Mouse (Mus musculus): Measurements from ENCODE around the gene Mzf1. TPM values are rescaled to one million over a fixed set of nuclear protein-coding genes. Genes with fewer than 3 reads are reported as not detected.
"Not testable (repeated sequence)": the region's sequence is repeated elsewhere in the genome, so short reads cannot be mapped to it uniquely, and the experiment has no call there.

The Mzf1 gene
- 6.1 and 7.6 TPM in 2 replicates for polyA plus RNA-seq (2014; fragmentation: Nextera tagmentation; extraction: Ambion mirVana)

DNA sequence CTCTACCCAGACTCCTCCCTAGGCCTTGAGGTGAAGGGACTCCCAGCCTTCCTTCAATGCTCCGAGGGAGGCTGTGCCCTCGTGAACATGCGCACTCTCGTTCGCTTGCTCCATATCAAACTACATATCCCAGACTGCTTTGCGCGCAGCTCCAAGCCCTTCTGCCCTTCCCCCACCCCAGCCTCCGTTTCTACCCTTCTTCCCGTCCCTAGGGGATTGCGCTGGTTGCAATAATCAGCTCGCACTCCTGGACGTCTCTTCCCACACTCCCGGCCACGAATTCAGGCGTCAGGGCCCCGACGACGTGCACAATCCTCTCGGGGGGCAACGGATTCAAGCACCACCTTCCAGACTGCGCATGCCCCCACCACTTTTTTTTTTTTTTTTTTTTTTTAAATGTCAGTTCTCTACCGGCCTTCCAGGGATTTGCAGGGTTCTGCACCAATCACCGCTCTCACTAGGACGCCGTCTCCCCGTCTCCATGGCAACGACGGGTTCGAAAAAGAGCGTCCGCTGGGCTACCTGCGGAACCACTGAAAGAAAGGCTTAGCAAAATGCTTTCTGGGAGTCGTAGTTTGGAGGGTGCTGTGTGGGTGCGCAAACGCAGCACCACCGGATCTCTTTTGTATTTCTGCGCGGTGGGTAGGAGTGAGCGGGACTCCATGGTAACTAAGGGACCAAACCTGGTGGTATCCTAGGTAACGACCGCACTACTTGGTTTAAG, at the start of gene Mzf1:
Gene Mzf1 (minus strand): TSS at position 478 of the 724 bp plus-strand sequence.
- peak; percentile 100 for DNase-seq
- H3K4me3 ChIP-seq (replicated peaks; ENCODE audit: low read depth, low read length): peak within 1 kb of the TSS; percentile 54
- H3K4me1 ChIP-seq (ENCODE audit: control insufficient read depth, insufficient read depth, low read length): no peaks in the 10 kb centered on the region; the same call in 1 of the 2 replicates
- peak within 1 kb of the TSS; percentile 97 for H3K27ac ChIP-seq (replicated peaks; ENCODE audit: low read depth, low read length)
- peak within 1 kb of the TSS; percentile 61 for H3K4me2 ChIP-seq (ENCODE audit: low read length)
- no peaks in the 10 kb centered on the region for H3K9me3 ChIP-seq (ENCODE audit: control insufficient read depth, low read length)
- ATAC-seq (ENCODE audit: low FRiP score, low TSS enrichment): peak; percentile 95
- H3K27me3 ChIP-seq (ENCODE audit: control insufficient read depth, insufficient read depth, low read length): no peaks in the 10 kb centered on the region
- under 1% methylated on average over 41 of the region's 41 CpGs for WGBS
- peak within 1 kb of the TSS; percentile 63; the same call in 1 of the 2 replicates for H3K9ac ChIP-seq (replicated peaks; ENCODE audit: low read length)
- H3K36me3 ChIP-seq (ENCODE audit: control insufficient read depth, insufficient read depth, low read length): no peaks in the 10 kb centered on the region

DNA sequence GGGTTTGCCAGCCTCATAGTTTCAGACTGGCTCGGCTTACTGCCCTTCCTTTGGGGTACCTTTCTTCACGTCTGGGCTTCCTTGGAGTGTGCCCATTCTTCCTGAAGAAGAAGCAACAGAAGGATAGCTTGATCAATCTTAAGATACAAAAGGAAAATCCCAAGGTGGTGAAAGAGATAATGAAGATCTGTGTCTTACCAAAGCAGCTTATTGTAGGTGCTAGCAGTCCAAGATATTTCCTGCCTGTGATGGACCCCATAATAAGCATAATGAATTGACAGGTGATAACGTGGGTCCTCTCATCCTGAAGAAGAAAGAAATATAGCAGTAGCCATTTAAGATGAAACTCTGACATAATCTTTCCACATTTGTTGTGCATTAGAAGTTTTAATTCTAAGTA, 40.5 kb upstream of the Mzf1 start, which contains the start of gene Vmn1r85:
Gene Vmn1r85 (minus strand): TSS at position 101 of the 400 bp plus-strand sequence.
- DNase-seq (no peak), ATAC-seq (ENCODE audit: low FRiP score, low TSS enrichment) (no peak)
- Histone ChIP-seq H3K4me3 (replicated peaks; ENCODE audit: low read depth, low read length) (no peak within 1 kb of the TSS), H3K27me3 (ENCODE audit: control insufficient read depth, insufficient read depth, low read length) (no peaks in the 10 kb centered on the region), H3K4me1 (ENCODE audit: control insufficient read depth, insufficient read depth, low read length) (no peaks in the 10 kb centered on the region), H3K9ac (replicated peaks; ENCODE audit: low read length) (no peak within 1 kb of the TSS), H3K27ac (replicated peaks; ENCODE audit: low read depth, low read length) (no peak within 1 kb of the TSS), H3K36me3 (ENCODE audit: control insufficient read depth, insufficient read depth, low read length) (no peaks in the 10 kb centered on the region), H3K9me3 (ENCODE audit: control insufficient read depth, low read length) (no peaks in the 10 kb centered on the region), H3K4me2 (ENCODE audit: low read length) (no peak within 1 kb of the TSS)
- WGBS: 67% methylated on average over 3 of the region's 3 CpGs

DNA sequence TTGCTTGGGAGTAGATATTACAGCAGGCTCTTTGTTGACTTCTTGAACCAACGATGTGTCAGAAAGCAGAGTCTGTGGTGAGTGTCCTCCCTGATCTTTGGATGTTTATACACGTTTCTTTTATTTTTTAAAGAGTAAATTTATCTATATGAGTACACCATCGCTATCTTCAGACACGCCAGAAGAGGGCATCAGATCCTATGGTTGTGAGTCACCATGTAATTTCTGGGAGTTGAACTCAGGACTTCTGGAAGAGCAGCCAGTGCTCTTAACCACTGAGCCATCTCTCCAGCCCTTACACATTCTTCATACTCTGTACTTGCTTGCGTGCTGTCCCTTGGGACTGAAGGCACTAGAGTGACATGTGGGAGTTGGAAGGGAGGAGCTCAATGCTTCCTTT, 17.7 kb upstream of the Mzf1 start:
- WGBS: 57% methylated on average over 5 of the region's 5 CpGs
- Histone ChIP-seq H3K27ac (replicated peaks; ENCODE audit: low read depth, low read length) (no peak overlapping the region), H3K27me3 (ENCODE audit: control insufficient read depth, insufficient read depth, low read length) (no peaks in the 10 kb centered on the region), H3K9ac (replicated peaks; ENCODE audit: low read length) (no peak overlapping the region), H3K36me3 (ENCODE audit: control insufficient read depth, insufficient read depth, low read length) (no peaks in the 10 kb centered on the region), H3K9me3 (ENCODE audit: control insufficient read depth, low read length) (no peaks in the 10 kb centered on the region), H3K4me3 (replicated peaks; ENCODE audit: low read depth, low read length) (no peak overlapping the region), H3K4me2 (ENCODE audit: low read length) (no peak overlapping the region), H3K4me1 (ENCODE audit: control insufficient read depth, insufficient read depth, low read length) (no peaks in the 10 kb centered on the region)
- DNase-seq (no peak), ATAC-seq (ENCODE audit: low FRiP score, low TSS enrichment) (no peak)

DNA sequence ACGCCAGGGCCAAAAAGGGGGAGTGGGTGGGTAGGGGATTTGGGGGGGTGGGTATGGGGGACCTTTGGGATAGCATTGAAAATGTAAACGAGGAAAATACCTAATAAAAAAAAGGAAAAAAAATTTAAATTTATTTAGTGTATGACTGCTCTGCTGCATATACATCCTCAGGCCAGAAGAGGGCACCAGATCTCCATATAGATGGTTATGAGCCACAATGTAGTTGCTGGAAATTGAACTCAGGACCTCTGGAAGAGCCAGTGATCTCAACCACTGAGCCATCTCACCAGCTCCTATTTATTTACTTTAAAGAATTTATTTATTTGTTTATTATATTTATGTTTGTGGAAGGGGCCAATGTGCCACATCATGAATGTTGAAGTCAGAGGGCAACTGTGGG, 8.8 kb upstream of the Mzf1 start:
- not testable (repeated sequence) for H3K27me3 ChIP-seq (ENCODE audit: control insufficient read depth, insufficient read depth, low read length); H3K4me2 ChIP-seq (ENCODE audit: low read length); H3K36me3 ChIP-seq (ENCODE audit: control insufficient read depth, insufficient read depth, low read length); ATAC-seq (ENCODE audit: low FRiP score, low TSS enrichment); H3K4me3 ChIP-seq (replicated peaks; ENCODE audit: low read depth, low read length); H3K9ac ChIP-seq (replicated peaks; ENCODE audit: low read length); H3K9me3 ChIP-seq (ENCODE audit: control insufficient read depth, low read length); H3K4me1 ChIP-seq (ENCODE audit: control insufficient read depth, insufficient read depth, low read length); H3K27ac ChIP-seq (replicated peaks; ENCODE audit: low read depth, low read length)
- 56% methylated on average over 2 of the region's 2 CpGs for WGBS
- peak; percentile 23 for DNase-seq

DNA sequence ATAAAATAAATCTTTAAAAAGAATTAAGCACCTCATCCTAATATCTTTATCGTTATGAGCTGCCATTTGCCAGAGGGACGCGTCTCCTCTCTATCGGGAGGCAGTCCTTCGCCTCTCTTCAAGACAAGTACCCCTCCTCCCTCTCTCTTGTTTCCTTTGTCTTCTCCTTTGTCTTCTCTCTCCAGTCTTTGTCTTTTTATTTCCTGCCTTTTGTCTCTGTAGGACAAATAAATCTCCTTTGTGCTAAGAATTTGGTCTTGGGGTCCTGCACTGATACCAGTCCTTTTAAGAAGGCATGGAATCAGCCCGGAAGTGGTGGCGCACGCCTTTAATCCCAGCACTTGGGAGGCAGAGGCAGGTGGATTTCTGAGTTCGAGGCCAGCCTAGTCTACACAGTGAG, 5.0 kb upstream of the Mzf1 start:
- 86% methylated on average over 9 of the region's 9 CpGs for WGBS
- ATAC-seq (ENCODE audit: low FRiP score, low TSS enrichment) (no peak), DNase-seq (no peak)
- Histone ChIP-seq H3K9ac (replicated peaks; ENCODE audit: low read length) (no peak overlapping the region), H3K4me3 (replicated peaks; ENCODE audit: low read depth, low read length) (no peak overlapping the region), H3K4me1 (ENCODE audit: control insufficient read depth, insufficient read depth, low read length) (no peaks in the 10 kb centered on the region), H3K4me2 (ENCODE audit: low read length) (no peak overlapping the region), H3K36me3 (ENCODE audit: control insufficient read depth, insufficient read depth, low read length) (no peaks in the 10 kb centered on the region), H3K27ac (replicated peaks; ENCODE audit: low read depth, low read length) (no peak overlapping the region), H3K27me3 (ENCODE audit: control insufficient read depth, insufficient read depth, low read length) (no peaks in the 10 kb centered on the region), H3K9me3 (ENCODE audit: control insufficient read depth, low read length) (no peaks in the 10 kb centered on the region)

DNA sequence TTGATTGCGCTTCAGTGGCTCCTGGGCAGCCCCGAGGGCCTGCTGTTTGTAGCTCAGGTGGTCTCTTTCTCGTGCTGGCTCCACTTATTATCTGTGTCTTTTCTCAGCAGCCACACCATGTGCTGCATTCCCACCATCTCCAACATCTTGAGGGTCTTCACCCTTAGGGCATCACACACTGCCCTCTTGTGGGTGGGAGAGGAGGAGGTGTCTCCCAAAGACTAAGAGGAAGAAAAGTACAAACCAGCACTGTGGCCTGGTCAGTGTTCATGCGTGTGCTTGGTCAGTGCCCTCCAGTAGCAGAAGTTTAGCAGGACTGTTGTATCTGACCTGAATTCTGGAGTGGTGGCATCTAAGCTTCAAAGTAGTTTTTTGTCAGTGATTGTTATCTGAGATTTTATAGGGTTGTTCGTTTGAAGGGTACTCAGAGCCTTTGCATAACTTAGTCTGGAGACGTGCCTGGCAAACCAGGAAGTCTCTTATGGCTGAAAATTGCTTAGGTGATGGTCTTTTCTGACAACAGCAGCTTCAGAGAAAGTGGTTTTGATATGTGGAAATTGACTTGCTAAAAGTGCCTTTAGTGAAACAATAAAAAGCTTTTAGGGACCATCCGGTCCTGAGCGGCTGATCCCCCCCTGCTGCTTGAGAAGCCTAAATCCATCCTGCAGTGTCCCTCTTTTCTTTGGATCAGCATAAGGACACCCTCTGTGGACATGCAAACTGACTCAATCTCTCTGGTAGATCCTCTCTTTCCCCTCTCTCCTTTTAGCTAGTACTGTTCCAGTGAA, 2.5 kb upstream of the Mzf1 start:
- Histone ChIP-seq H3K9ac (replicated peaks; ENCODE audit: low read length) (no peak overlapping the region), H3K36me3 (ENCODE audit: control insufficient read depth, insufficient read depth, low read length) (no peaks in the 10 kb centered on the region), H3K4me3 (replicated peaks; ENCODE audit: low read depth, low read length) (no peak overlapping the region), H3K4me1 (ENCODE audit: control insufficient read depth, insufficient read depth, low read length) (no peaks in the 10 kb centered on the region; the same call in 1 of the 2 replicates), H3K9me3 (ENCODE audit: control insufficient read depth, low read length) (no peaks in the 10 kb centered on the region), H3K27me3 (ENCODE audit: control insufficient read depth, insufficient read depth, low read length) (no peaks in the 10 kb centered on the region), H3K27ac (replicated peaks; ENCODE audit: low read depth, low read length) (no peak overlapping the region), H3K4me2 (ENCODE audit: low read length) (no peak overlapping the region)
- ATAC-seq (ENCODE audit: low FRiP score, low TSS enrichment) (no peak), DNase-seq (no peak)
- WGBS: 56% methylated on average over 8 of the region's 8 CpGs

DNA sequence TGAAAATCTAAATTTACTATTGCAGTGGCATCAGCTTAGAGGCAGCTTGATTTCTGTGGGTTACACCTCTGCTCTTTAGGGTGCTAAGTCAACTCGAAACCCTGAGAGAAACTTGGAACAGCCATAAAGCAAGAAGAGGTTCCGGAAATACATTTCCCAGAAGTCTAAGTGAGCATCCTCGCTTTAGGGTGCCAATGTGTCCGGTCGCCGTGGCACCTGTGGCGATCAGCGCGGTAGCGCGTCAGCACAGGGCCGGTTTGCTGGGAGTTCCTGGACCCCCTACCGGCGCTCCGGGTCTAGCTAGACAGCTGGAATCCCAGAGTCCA, 640 bp downstream of the Mzf1 start:
- Histone ChIP-seq H3K27ac (replicated peaks; ENCODE audit: low read depth, low read length) (peak overlapping the region; percentile 97), H3K9ac (replicated peaks; ENCODE audit: low read length) (peak overlapping the region; percentile 63; the same call in 1 of the 2 replicates), H3K27me3 (ENCODE audit: control insufficient read depth, insufficient read depth, low read length) (no peaks in the 10 kb centered on the region), H3K36me3 (ENCODE audit: control insufficient read depth, insufficient read depth, low read length) (no peaks in the 10 kb centered on the region), H3K4me2 (ENCODE audit: low read length) (peak overlapping the region; percentile 55), H3K4me1 (ENCODE audit: control insufficient read depth, insufficient read depth, low read length) (no peaks in the 10 kb centered on the region; the same call in 1 of the 2 replicates), H3K4me3 (replicated peaks; ENCODE audit: low read depth, low read length) (peak overlapping the region; percentile 54), H3K9me3 (ENCODE audit: control insufficient read depth, low read length) (no peaks in the 10 kb centered on the region)
- ATAC-seq (ENCODE audit: low FRiP score, low TSS enrichment) (no peak), DNase-seq (no peak)
- WGBS: 2% methylated on average over 15 of the region's 15 CpGs

DNA sequence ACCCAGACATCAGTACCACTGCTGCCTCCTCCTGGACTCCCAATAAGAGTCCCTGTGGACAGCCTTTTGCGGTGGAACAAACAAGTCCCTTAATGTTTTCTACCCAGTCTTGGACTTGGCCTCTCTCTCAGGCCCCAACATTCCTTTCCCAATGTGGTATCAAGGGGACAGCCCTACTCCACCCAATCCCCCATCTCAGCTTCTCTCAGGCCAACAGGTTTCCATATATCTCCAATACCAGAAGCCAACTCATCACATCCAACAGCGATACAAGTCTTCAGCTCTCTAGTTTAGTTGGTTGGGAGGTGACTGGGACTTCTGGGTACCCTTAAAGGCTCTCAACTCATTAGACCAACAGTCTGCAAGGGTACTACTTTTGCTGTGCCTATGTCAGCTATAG, 1.1 kb downstream of the Mzf1 start:
- H3K4me3 ChIP-seq (replicated peaks; ENCODE audit: low read depth, low read length): peak overlapping the region; percentile 54
- H3K9ac ChIP-seq (replicated peaks; ENCODE audit: low read length): peak overlapping the region; percentile 63; the same call in 1 of the 2 replicates
- peak overlapping the region; percentile 97 for H3K27ac ChIP-seq (replicated peaks; ENCODE audit: low read depth, low read length)
- no peaks in the 10 kb centered on the region for H3K27me3 ChIP-seq (ENCODE audit: control insufficient read depth, insufficient read depth, low read length)
- H3K4me1 ChIP-seq (ENCODE audit: control insufficient read depth, insufficient read depth, low read length): no peaks in the 10 kb centered on the region; the same call in 1 of the 2 replicates
- H3K4me2 ChIP-seq (ENCODE audit: low read length): peak overlapping the region; percentile 55
- no peak for DNase-seq
- H3K9me3 ChIP-seq (ENCODE audit: control insufficient read depth, low read length): no peaks in the 10 kb centered on the region
- ATAC-seq (ENCODE audit: low FRiP score, low TSS enrichment): no peak
- WGBS: 90% methylated on average over 2 of the region's 2 CpGs
- no peaks in the 10 kb centered on the region for H3K36me3 ChIP-seq (ENCODE audit: control insufficient read depth, insufficient read depth, low read length)
